8 mouse cellular contexts compared by ENCODE assay signal in genomic region chr1:184041778-184042573, GRCm38 (mm10). TPM values are rescaled to one million over a fixed set of nuclear protein-coding genes. Genes with fewer than 3 reads are reported as not detected.
DNase-seq lines count a peak whose midpoint lies in the region; ATAC-seq lines count a peak whose summit lies in the region.

No protein-coding gene starts in this region.

- no peak for DNase-seq in forebrain, embryonic 10.5 days (ENCODE audit: extremely low spot score, low spot score)
- peak; percentile 65 for DNase-seq in Muller cell, postnatal 12 days (ENCODE audit: inconsistent ontology term)
- peak; percentile 72 to 79 for DNase-seq in heart, adult 18-20 months
- DNase-seq in natural killer cell, adult 2 months (ENCODE audit: low spot score in 2 of 2): no peak
- DNase-seq in right cerebral cortex, adult 18-20 months: no peak
- DNase-seq in right cerebral cortex, postnatal 25 days: no peak

- H3K4me2 ChIP-seq in forebrain, embryonic 16.5 days (ENCODE audit: low read length): no peak overlapping the region
- H3K4me2 ChIP-seq in liver, embryonic 15.5 days: no peak overlapping the region

- 55% methylated on average over 9 of the region's 9 CpGs for WGBS in forebrain, embryonic 16.5 days
- WGBS in forebrain, embryonic 10.5 days: 77% methylated on average over 9 of the region's 9 CpGs
- 59% methylated on average over 9 of the region's 9 CpGs for WGBS in liver, embryonic 15.5 days (ENCODE audit: insufficient replicate concordance)

- no peak overlapping the region for H3K27ac ChIP-seq in forebrain, embryonic 16.5 days (ENCODE audit: low read length)
- no peak overlapping the region for H3K27ac ChIP-seq in forebrain, embryonic 10.5 days
- H3K27ac ChIP-seq in liver, embryonic 15.5 days (replicated peaks): no peak overlapping the region

- no peak overlapping the region for H3K4me3 ChIP-seq in forebrain, embryonic 16.5 days (replicated peaks; ENCODE audit: low read length)
- no peak overlapping the region for H3K4me3 ChIP-seq in forebrain, embryonic 10.5 days
- no peak overlapping the region for H3K4me3 ChIP-seq in liver, embryonic 15.5 days (replicated peaks)

- ATAC-seq in forebrain, embryonic 16.5 days: 0 out of 2 replicates have a peak, but pooled peaks have one; percentile 40
- peak; percentile 13; the same call in 1 of the 2 replicates for ATAC-seq in liver, embryonic 15.5 days (ENCODE audit: insufficient read depth)

- no peaks in the 10 kb centered on the region for H3K9me3 ChIP-seq in forebrain, embryonic 16.5 days (ENCODE audit: control insufficient read depth, low read length)
- no peaks in the 10 kb centered on the region for H3K9me3 ChIP-seq in forebrain, embryonic 10.5 days
- H3K9me3 ChIP-seq in liver, embryonic 15.5 days (replicated peaks): no peaks in the 10 kb centered on the region

- no peak overlapping the region for H3K9ac ChIP-seq in forebrain, embryonic 16.5 days (replicated peaks; ENCODE audit: low read depth, low read length)
- no peak overlapping the region for H3K9ac ChIP-seq in liver, embryonic 15.5 days

- peaks cover 11% of the 10 kb centered on the region for H3K4me1 ChIP-seq in forebrain, embryonic 16.5 days (replicated peaks; ENCODE audit: control insufficient read depth, insufficient read depth, low read length)
- peaks cover 20% of the 10 kb centered on the region; the same call in 1 of the 2 replicates for H3K4me1 ChIP-seq in forebrain, embryonic 10.5 days
- H3K4me1 ChIP-seq in liver, embryonic 15.5 days (replicated peaks): peaks cover 7% of the 10 kb centered on the region

- H3K36me3 ChIP-seq in forebrain, embryonic 16.5 days (ENCODE audit: control insufficient read depth, insufficient read depth): no peaks in the 10 kb centered on the region
- H3K36me3 ChIP-seq in forebrain, embryonic 10.5 days (replicated peaks): peaks cover 21% of the 10 kb centered on the region
- H3K36me3 ChIP-seq in liver, embryonic 15.5 days (replicated peaks): no peaks in the 10 kb centered on the region

- no peaks in the 10 kb centered on the region for H3K27me3 ChIP-seq in forebrain, embryonic 16.5 days (replicated peaks; ENCODE audit: control insufficient read depth, insufficient read depth, low read length)
- peaks cover 4% of the 10 kb centered on the region; the same call in 1 of the 2 replicates for H3K27me3 ChIP-seq in forebrain, embryonic 10.5 days (ENCODE audit: poor library complexity, severe bottlenecking)
- H3K27me3 ChIP-seq in liver, embryonic 15.5 days: no peaks in the 10 kb centered on the region

RNA-seq across cellular contexts. Expression of gene 1700056E22Rik, which starts 7.9 kb away (rescaled TPM):
- 0.35 and 0.73 TPM in 2 replicates for polyA plus RNA-seq in forebrain, embryonic 16.5 days (2015; fragmentation: Nextera tagmentation; extraction: Ambion mirVana)
- polyA plus RNA-seq in forebrain, embryonic 10.5 days (2016; fragmentation: Nextera tagmentation; extraction: Ambion mirVana): 1.0 TPM in 2 replicates
- 1 to 10 TPM in 1 of 2 experiments, under 1 TPM in 1; 0.55 to 1.6 TPM for total RNA-seq in heart, adult 18-20 months (2021)
- polyA plus RNA-seq in liver, embryonic 15.5 days (2015; fragmentation: Nextera tagmentation; extraction: Ambion mirVana): 0.43 and 0.45 TPM in 2 replicates

RNA-seq across cellular contexts. Expression of gene Dusp10, which starts 28.9 kb away (rescaled TPM):
- 4.2 and 4.4 TPM in 2 replicates for polyA plus RNA-seq in forebrain, embryonic 16.5 days (2015; fragmentation: Nextera tagmentation; extraction: Ambion mirVana)
- polyA plus RNA-seq in forebrain, embryonic 10.5 days (2016; fragmentation: Nextera tagmentation; extraction: Ambion mirVana): 4.3 and 6.3 TPM in 2 replicates
- total RNA-seq in heart, adult 18-20 months (2021): 1 to 10 TPM; 3.6 to 5.0 TPM
- 2.5 and 2.6 TPM in 2 replicates for polyA plus RNA-seq in liver, embryonic 15.5 days (2015; fragmentation: Nextera tagmentation; extraction: Ambion mirVana)

Comparison
In these comparisons a context has a peak if more than half of its experiments do, and no peak if none do; other contexts are left out.
1. DNase-seq: peak in Muller cell, postnatal 12 days (single experiment) and heart, adult 18-20 months (2 of 2); none in forebrain, embryonic 10.5 days (single experiment), natural killer cell, adult 2 months (0 of 2), right cerebral cortex, adult 18-20 months (single experiment) and right cerebral cortex, postnatal 25 days (single experiment).